Mouse (Mus musculus) layer of hippocampus, adult 6 months (tissue): Measurements from ENCODE around the gene Ferd3l. TPM values are rescaled to one million over a fixed set of nuclear protein-coding genes. Genes with fewer than 3 reads are reported as not detected.

Source experiments
- long read RNA-seq, 2 experiments: library from polyadenylated mRNA; unstranded; transcript quantifications; one replicate each; pipeline ENCODE4 v2.0.0; 2019 to 2020
- polyA plus RNA-seq: library from polyadenylated mRNA; unstranded; fragments of <200 nt; fragmentation: Nextera tagmentation; gene quantifications from 2 replicates; pipeline ENCODE4 v1.2.3, GENCODE M21; 2021

Gene Ferd3l
- not detected in 2 replicates for polyA plus RNA-seq
- long read RNA-seq, experiment 1, result 0 reads
- long read RNA-seq, experiment 2, result 0 reads

DNA sequence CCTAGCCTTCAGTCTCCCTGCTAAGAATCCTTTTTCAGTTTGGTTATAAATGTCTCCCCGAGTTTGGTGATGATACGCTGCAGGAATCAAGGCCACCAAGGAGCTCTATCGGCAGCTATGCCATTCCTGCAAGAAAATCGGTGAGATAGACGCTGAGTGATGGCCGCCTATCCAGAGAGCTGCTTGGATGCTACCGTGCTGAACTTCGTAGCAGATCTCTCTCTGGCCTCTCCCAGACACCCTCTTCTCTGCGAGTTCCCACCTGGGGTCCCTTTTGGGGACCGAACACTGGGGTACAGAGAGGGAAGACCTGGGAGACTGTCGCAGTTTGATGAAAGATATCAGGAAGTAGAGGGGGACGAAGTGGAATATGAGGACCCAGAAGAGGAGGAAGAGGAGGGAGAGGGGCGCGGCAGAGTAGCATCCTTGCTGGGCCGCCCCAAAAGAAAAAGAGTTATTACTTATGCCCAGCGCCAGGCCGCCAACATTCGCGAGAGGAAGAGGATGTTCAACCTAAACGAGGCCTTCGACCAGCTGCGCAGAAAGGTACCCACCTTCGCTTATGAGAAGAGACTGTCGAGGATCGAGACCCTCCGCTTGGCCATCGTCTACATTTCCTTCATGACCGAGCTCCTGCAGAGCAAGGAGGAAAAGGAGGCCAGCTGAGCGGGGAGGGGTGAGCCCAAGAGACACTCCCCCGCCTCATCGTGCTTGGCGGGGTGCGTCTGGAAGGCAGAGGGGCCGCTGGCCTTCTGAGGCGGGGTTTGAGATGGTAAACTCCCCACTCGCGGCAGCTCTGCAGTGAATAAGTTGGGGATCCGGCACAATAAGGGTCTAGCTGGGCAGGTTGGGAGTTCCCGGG lies at the start of gene Ferd3l:
Ferd3l (plus strand) TSS at position 95 of the 862 bp plus-strand sequence.

DNA sequence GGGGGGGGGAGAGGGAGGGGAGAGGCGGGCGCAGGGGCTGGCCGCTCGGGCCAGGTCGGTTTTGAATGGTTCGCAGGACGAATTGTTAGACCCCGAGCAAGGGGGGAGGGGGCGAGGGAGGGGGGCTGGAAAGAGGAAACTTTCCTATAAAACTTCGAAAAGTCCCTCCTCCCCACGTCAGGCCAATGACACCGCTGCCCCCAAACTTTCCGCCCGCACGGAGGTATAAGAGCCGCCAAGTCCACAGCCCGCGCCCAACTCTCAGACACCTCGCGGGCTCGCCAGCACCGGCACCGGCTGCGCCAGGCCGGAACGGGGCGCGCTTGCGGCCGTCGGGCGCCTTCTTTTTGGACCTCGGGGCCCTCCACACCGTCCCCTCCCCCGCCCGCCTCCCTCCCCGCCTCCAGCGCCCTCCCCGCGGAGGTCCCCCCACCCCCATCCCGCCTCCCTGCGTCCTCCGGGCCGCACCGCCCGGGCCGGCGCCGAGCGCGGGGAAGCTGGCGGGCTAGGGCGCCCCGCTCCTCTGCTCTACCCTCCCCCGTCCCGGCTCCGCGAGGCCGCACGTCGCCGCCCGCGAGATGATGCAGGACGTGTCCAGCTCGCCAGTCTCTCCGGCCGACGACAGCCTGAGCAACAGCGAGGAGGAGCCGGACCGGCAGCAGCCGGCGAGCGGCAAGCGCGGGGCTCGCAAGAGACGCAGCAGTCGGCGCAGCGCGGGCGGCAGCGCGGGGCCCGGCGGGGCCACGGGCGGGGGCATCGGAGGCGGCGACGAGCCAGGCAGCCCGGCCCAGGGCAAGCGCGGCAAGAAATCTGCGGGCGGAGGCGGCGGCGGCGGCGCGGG lies 29.4 kb downstream of the Ferd3l start, which contains the start of gene Twist1:
Twist1 (plus strand) TSS at position 272 of the 841 bp plus-strand sequence.

Other genes with a start within 250 kb of the Ferd3l start
- 0.89 and 1.1 TPM in 2 replicates for gene Twist1, start 29.2 kb downstream of the Ferd3l start, polyA plus RNA-seq